Mouse (Mus musculus) heart, embryonic 16.5 days (tissue): ENCODE results near the gene Eml1. TPM values are rescaled to one million over a fixed set of nuclear protein-coding genes. Genes with fewer than 3 reads are reported as not detected.

Source experiments
- ATAC-seq: fragments of 200-750 bp; cut with Nextera tagmentation; replicated peaks from 2 replicates; pipeline ENCODE4 v1.8.0; 2017; ENCODE audit warnings: moderate number of reproducible peaks; ENCODE audit not compliant: insufficient read depth, low FRiP score; ENCODE audit errors: extremely low read depth
- H3K27ac ChIP-seq: fragments of 300-500 bp; sonication (generic); 2 replicates; pipeline ENCODE4 v1.5.1; 2014; ENCODE audit warnings: mild to moderate bottlenecking, low read length, control low read depth, moderate library complexity
- H3K27me3 ChIP-seq: fragments of 300-500 bp; sonication (generic); 2 replicates; pipeline ENCODE4 v1.6.1; 2014; ENCODE audit warnings: low read length, mixed read lengths; ENCODE audit not compliant: control insufficient read depth, insufficient read depth
- H3K36me3 ChIP-seq: fragments of 300-500 bp; sonication (generic); 2 replicates; pipeline ENCODE4 v1.6.1; 2014; ENCODE audit not compliant: control insufficient read depth, insufficient read depth
- H3K4me1 ChIP-seq: fragments of 300-500 bp; sonication (generic); 2 replicates; pipeline ENCODE4 v1.6.1; 2014; ENCODE audit warnings: low read length, mixed read lengths; ENCODE audit not compliant: control insufficient read depth, insufficient read depth
- H3K4me2 ChIP-seq: fragments of 300-500 bp; sonication (generic); 2 replicates; pipeline ENCODE4 v1.6.1; 2014; ENCODE audit warnings: low read depth, mild to moderate bottlenecking, control low read depth, low read length
- H3K4me3 ChIP-seq: fragments of 300-500 bp; sonication (generic); 2 replicates; pipeline ENCODE4 v1.5.1; 2014; ENCODE audit warnings: mild to moderate bottlenecking, control low read depth, low read length
- H3K9ac ChIP-seq: fragments of 300-500 bp; sonication (generic); 2 replicates; pipeline ENCODE4 v1.6.1; 2014; ENCODE audit warnings: low read length, control low read depth
- H3K9me3 ChIP-seq: fragments of 300-500 bp; sonication (generic); replicated peaks from 2 replicates; pipeline ENCODE4 v1.6.1; 2016; ENCODE audit warnings: low read length; ENCODE audit not compliant: control insufficient read depth
- WGBS: fragments of 180-500 bp; shearing (Covaris S2); extraction: QIAGEN DNeasy Blood & Tissue Kit; methylation state at CpG from one replicate; pipeline ENCODE4 v1.1.7; 2014; 5-methylcytosine and 5-hydroxymethylcytosine counted together
- polyA plus RNA-seq: library from polyadenylated mRNA; unstranded; fragments of >200 nt; fragmentation: Nextera tagmentation; extraction: Ambion mirVana; gene quantifications from 2 replicates; pipeline ENCODE4 v1.2.1, GENCODE M21; 2015

Gene Eml1
- polyA plus RNA-seq, 1 experiment from 2014 or later, result 84.9 TPM

DNA sequence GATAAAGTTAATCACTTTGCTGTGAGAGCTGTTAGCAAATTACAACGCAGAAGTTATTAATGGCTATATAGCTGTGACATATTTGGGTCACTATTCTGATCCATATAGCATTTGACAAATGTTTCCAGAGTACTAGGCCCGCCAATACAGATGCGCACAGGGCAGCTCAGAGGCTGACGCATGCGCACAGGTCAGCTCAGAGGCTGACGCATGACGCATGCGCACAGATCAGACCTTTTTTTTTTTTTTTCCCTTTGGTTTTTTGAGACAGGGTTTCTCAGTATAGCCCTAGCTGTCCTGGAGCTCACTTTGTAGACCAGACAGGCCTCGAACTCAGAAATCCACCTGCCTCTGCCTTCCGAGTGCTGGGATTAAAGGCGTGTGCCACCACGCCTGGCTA is 144.7 kb downstream of the Eml1 start:
- Histone ChIP-seq H3K9ac (no peak overlapping the region), H3K4me3 (no peak overlapping the region), H3K9me3 (no peaks in the 10 kb centered on the region), H3K27ac (no peak overlapping the region), H3K4me1 (no peaks in the 10 kb centered on the region), H3K27me3 (no peaks in the 10 kb centered on the region), H3K4me2 (no peak overlapping the region), H3K36me3 (peaks cover 8% of the 10 kb centered on the region; the same call in 1 of the 2 replicates)
- no peak for ATAC-seq
- WGBS, result 91% methylated on average over 12 of the region's 12 CpGs

DNA sequence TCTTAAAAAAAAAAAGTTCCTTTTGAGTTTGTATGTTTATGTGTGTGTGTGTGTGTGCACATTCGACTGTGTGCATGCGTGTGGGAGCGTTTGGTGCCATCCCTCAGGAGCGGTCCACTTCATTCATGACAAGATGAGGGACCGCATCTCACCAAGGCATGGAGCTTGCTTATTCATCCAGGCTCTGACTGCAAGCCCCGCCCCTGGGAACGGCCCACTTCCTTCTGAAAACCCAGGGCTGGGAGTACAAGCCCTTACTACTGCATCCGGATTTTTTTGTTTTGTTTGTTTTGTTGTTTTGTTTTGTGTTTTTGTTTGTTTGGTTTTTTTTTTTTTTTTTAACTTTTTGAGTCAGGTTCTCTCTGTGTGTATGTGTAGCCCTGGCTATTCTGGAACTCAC is 148.6 kb downstream of the Eml1 start:
- Histone ChIP-seq H3K4me3 (no peak overlapping the region), H3K4me2 (no peak overlapping the region), H3K4me1 (no peaks in the 10 kb centered on the region), H3K9me3 (no peaks in the 10 kb centered on the region), H3K9ac (no peak overlapping the region), H3K36me3 (peaks cover 23% of the 10 kb centered on the region), H3K27me3 (no peaks in the 10 kb centered on the region), H3K27ac (no peak overlapping the region)
- ATAC-seq, result no peak
- WGBS, result 65% methylated on average over 8 of the region's 8 CpGs

DNA sequence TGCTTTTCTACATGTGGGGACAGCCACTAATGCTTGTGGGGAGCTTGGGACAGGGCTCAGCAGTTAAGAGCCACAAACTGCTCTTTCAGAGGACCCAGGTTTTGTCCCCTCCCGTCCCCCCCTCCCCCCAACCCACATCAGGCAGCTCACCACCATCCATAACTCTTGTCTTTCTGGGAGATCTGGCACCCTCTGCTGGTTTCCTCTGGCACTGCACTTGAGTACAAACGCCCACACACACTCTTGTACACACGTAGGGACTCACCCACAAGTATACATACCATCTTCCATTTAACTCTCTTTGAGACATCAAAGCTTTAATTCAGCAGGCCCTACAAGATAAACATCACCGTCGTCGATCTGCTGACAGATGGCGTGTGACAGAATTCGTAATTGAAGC is 158.5 kb downstream of the Eml1 start:
- H3K4me3 ChIP-seq, result no peak overlapping the region
- no peak for ATAC-seq
- H3K9ac ChIP-seq, result no peak overlapping the region
- no peaks in the 10 kb centered on the region for H3K4me1 ChIP-seq
- no peak overlapping the region for H3K4me2 ChIP-seq
- H3K9me3 ChIP-seq, result no peaks in the 10 kb centered on the region
- no peak overlapping the region for H3K27ac ChIP-seq
- H3K36me3 ChIP-seq, result peaks cover 8% of the 10 kb centered on the region; the same call in 1 of the 2 replicates
- no peaks in the 10 kb centered on the region for H3K27me3 ChIP-seq
- WGBS, result 47% methylated on average over 8 of the region's 8 CpGs

DNA sequence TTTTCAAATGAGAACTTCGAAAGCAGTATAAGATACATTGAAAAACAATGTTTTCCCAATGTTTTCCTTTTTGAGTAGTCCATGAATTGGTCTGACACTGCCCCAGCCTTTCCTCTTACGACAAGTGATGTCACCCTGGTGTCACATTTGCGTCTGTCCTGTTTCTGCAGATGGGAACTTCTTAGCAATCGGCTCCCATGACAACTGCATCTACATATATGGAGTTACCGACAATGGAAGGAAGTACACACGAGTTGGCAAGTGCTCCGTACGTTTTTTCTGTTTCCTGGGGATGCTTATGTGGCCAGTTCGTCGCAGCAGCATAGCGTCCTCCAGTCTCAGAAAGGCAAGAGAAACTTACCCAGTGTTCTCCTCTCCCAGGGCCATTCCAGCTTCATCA is 163.7 kb downstream of the Eml1 start:
- H3K4me2 ChIP-seq, result no peak overlapping the region
- no peaks in the 10 kb centered on the region for H3K9me3 ChIP-seq
- ATAC-seq, result no peak
- H3K4me3 ChIP-seq, result no peak overlapping the region
- H3K9ac ChIP-seq, result no peak overlapping the region
- no peaks in the 10 kb centered on the region for H3K27me3 ChIP-seq
- H3K27ac ChIP-seq, result 0 out of 2 replicates have a peak overlapping the region, but pooled peaks have one; percentile 25
- 76% methylated on average over 11 of the region's 11 CpGs for WGBS
- peaks cover 24% of the 10 kb centered on the region for H3K36me3 ChIP-seq
- no peaks in the 10 kb centered on the region for H3K4me1 ChIP-seq

DNA sequence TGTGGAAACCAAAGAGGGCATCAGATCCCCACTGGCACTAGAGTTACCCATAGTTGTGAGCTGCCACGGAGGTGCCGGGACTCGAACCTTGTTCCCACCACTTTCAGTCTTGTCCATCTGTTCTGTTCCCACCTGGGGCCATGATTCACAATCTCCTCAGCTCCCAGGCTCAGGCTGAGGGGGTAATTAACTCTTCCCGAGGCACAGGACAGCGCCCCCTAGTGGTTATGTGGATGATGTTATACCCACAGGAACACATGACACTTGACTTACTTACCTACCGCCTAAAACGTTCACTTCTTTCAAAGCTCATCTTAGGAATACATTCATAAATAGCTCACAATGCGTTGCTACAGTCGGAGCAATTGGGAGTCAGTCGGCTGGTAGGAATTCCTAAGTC is 165.7 kb downstream of the Eml1 start:
- 62% methylated on average over 10 of the region's 10 CpGs for WGBS
- H3K27ac ChIP-seq, result no peak overlapping the region
- H3K27me3 ChIP-seq, result no peaks in the 10 kb centered on the region
- no peaks in the 10 kb centered on the region for H3K4me1 ChIP-seq
- no peak overlapping the region for H3K4me3 ChIP-seq
- ATAC-seq, result no peak
- H3K4me2 ChIP-seq, result no peak overlapping the region
- peaks cover 19% of the 10 kb centered on the region for H3K36me3 ChIP-seq
- H3K9ac ChIP-seq, result no peak overlapping the region
- H3K9me3 ChIP-seq, result no peaks in the 10 kb centered on the region

DNA sequence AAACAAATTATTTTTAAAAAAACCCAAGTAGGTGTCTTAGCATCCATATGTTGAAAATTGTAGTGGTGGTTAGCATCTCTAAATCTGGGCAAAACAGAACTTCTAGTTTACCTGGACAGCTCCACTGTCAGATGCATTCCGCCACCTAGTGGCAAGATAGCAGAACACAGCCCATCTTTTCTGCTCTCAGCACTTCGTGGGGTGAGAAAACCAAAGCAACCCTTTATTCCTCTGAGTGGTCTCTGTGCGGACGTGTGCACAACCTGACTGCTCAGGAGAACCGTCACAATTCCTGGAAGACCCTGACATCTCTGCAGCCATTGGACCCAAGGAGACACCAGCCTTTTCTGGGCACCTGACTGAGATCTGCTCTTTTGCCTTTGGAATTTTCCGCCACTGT is 170.3 kb downstream of the Eml1 start:
- H3K4me2 ChIP-seq, result no peak overlapping the region
- H3K27ac ChIP-seq, result no peak overlapping the region
- H3K9me3 ChIP-seq, result no peaks in the 10 kb centered on the region
- peaks cover 12% of the 10 kb centered on the region for H3K36me3 ChIP-seq
- H3K4me3 ChIP-seq, result no peak overlapping the region
- no peak for ATAC-seq
- no peaks in the 10 kb centered on the region for H3K27me3 ChIP-seq
- H3K9ac ChIP-seq, result no peak overlapping the region
- 18% methylated on average over 6 of the region's 6 CpGs for WGBS
- peaks cover 6% of the 10 kb centered on the region; the same call in 1 of the 2 replicates for H3K4me1 ChIP-seq

DNA sequence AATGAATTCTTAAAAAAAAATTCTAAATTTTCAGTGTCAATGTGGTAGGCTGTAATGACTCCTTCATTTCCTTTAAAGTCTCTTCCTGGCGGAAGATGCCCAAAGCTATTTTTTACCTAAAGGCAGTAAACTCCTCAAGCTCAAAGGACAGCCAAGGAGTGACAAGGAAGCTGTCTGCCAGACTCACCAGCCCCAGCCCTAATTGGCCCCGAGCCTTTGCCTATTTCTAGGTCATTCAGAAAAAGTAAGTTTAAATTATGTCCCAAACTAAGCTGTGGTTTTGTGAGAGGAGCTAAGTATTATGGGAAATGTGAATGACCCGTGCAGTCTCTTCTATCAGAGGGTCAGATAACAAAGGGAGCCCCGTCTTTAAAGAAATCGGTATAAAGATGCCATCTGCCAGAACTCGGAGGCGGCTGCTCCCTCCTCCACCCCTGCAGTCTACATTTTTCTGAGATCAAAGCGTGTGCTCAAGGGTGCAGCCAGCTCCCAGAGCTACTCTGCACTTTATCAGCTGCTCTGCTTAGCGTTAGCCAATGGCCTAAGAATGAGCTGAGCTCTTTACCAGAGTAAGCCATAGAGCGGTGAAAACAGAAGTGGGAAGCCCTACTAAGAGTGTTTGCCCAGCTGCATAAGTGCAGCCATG is 175.9 kb downstream of the Eml1 start:
- peak; percentile 81 for ATAC-seq
- H3K9ac ChIP-seq, result peak overlapping the region; percentile 0; the same call in 1 of the 2 replicates
- H3K9me3 ChIP-seq, result peaks cover 3% of the 10 kb centered on the region; the same call in 1 of the 2 replicates
- peak overlapping the region; percentile 34 for H3K4me2 ChIP-seq
- peak overlapping the region; percentile 66 for H3K27ac ChIP-seq
- no peaks in the 10 kb centered on the region for H3K36me3 ChIP-seq
- H3K4me1 ChIP-seq, result peaks cover 15% of the 10 kb centered on the region
- no peaks in the 10 kb centered on the region for H3K27me3 ChIP-seq
- H3K4me3 ChIP-seq, result no peak overlapping the region
- 11% methylated on average over 10 of the region's 10 CpGs for WGBS

DNA sequence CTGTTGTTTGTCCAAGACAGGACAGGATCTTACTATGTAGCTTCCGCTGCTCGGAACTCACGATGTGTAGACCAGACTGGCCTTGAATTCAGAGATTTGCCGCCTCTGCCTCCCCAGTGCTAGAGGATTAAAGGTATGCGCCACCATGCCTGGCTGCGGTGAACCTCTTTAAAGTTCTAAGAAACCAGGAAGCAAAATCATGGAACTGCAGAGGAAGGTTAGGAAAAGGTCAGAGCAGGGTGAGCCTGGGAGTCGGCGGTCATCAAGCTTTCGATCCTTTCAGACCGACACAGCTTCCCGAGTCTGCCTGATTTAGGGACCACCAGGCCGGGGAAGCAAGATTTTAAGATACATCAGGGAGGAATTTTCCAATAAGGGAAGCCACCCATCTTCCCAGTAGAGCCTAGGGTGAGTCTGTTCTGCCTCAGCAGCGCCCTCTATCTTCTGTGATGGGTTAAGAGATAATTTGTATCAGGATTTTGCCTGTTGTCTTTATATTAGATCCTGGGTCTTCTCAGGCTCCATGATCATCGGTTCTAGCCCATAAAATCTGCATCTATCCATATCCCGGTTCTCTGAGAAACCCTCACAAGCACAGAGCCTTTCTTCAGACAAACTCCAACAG is 176.6 kb downstream of the Eml1 start:
- no peak overlapping the region for H3K4me3 ChIP-seq
- ATAC-seq, result no peak
- no peaks in the 10 kb centered on the region for H3K36me3 ChIP-seq
- H3K27me3 ChIP-seq, result peaks cover 2% of the 10 kb centered on the region; the same call in 1 of the 2 replicates
- 51% methylated on average over 15 of the region's 15 CpGs for WGBS
- no peak overlapping the region for H3K9ac ChIP-seq
- peak overlapping the region; percentile 66 for H3K27ac ChIP-seq
- H3K4me2 ChIP-seq, result peak overlapping the region; percentile 34
- peaks cover 15% of the 10 kb centered on the region for H3K4me1 ChIP-seq
- H3K9me3 ChIP-seq, result peaks cover 3% of the 10 kb centered on the region; the same call in 1 of the 2 replicates

DNA sequence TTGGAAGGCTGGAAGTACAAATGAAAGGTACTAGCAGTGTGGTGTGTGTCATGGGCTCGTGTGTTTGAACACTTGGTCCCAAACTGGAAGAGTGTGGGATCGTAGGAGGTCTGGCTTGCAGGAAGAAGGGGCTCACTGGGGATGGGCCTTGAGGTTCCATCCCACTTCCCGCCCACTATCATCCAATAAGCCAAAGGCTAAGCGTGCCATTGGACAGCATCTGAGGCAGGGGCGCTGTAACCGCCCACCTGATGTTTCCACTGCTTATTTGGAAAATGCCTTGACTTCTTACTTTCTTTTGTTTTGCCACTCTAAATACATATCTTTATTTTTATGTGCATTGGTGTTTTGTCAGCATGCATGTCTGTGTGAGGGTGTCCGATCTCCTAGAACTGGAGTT is 181.0 kb downstream of the Eml1 start:
- Histone ChIP-seq H3K9me3 (peaks cover 3% of the 10 kb centered on the region; the same call in 1 of the 2 replicates), H3K27ac (no peak overlapping the region), H3K4me2 (no peak overlapping the region), H3K36me3 (no peaks in the 10 kb centered on the region), H3K4me3 (no peak overlapping the region), H3K27me3 (peaks cover 2% of the 10 kb centered on the region; the same call in 1 of the 2 replicates), H3K4me1 (peaks cover 33% of the 10 kb centered on the region), H3K9ac (no peak overlapping the region)
- ATAC-seq, result no peak
- 88% methylated on average over 7 of the region's 7 CpGs for WGBS
